Mouse (Mus musculus): ENCODE data around the gene Syne1. TPM values are rescaled to one million over a fixed set of nuclear protein-coding genes. Genes with fewer than 3 reads are reported as not detected.

Syne1 gene
- polyA plus RNA-seq, 1 experiment = 52.0 TPM

- no peaks in the 10 kb centered on the region for H3K4me1 ChIP-seq (ENCODE audit: control insufficient read depth, insufficient read depth, low read length)
- no peak overlapping the region for H3K4me3 ChIP-seq (replicated peaks; ENCODE audit: extremely low read depth, low read depth, low read length)
- DNase-seq = no peak
- TF ChIP-seq CTCF (IDR thresholded peaks at IDR 0.05; ENCODE audit: insufficient read depth, low read length) (no peak), POLR2A (IDR thresholded peaks at IDR 0.05; ENCODE audit: borderline replicate concordance, extremely low read depth, low read depth, low read length) (no peak)
These were observed 297.5 kb downstream of the Syne1 start for GRCm38 (mm10) chr10:5253752-5254151.

GRCm38 (mm10) chr10:5250702-5251101, 300.6 kb downstream of the Syne1 start:
- no peak for DNase-seq
- Histone ChIP-seq H3K4me1 (ENCODE audit: control insufficient read depth, insufficient read depth, low read length) (no peaks in the 10 kb centered on the region), H3K4me3 (replicated peaks; ENCODE audit: extremely low read depth, low read depth, low read length) (no peak overlapping the region)
- TF ChIP-seq POLR2A (IDR thresholded peaks at IDR 0.05; ENCODE audit: borderline replicate concordance, extremely low read depth, low read depth, low read length) (no peak), CTCF (IDR thresholded peaks at IDR 0.05; ENCODE audit: insufficient read depth, low read length) (no peak)
- WGBS = 32% methylated on average over 10 of the region's 10 CpGs

- H3K4me3 ChIP-seq (replicated peaks; ENCODE audit: extremely low read depth, low read depth, low read length) = no peak overlapping the region
- TF ChIP-seq CTCF (IDR thresholded peaks at IDR 0.05; ENCODE audit: insufficient read depth, low read length) (no peak), POLR2A (IDR thresholded peaks at IDR 0.05; ENCODE audit: borderline replicate concordance, extremely low read depth, low read depth, low read length) (no peak)
- DNase-seq = no peak
- H3K4me1 ChIP-seq (ENCODE audit: control insufficient read depth, insufficient read depth, low read length) = no peaks in the 10 kb centered on the region
- WGBS = 84% methylated on average over 4 of the region's 4 CpGs
These were observed 311.6 kb downstream of the Syne1 start for GRCm38 (mm10) chr10:5239680-5240079.

DNA sequence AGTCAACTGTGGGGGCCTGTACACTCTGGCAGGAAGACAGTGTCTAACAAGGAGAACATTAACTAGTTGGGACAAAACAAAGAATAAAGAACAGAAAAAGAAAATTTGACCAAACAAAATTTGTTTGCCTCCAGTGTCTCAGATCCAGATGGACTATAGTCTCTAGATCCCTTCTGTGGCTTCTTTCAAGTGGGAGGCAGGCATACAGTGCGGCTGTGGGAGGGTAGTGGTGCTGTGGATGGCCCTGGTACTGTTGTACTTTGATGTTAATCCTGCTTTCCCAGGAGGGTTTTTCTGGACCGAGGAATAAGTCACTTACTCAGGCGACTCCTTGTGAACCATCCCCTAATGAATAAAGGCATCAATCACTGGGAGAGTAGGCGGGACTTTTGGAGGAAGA, 314.4 kb downstream of the Syne1 start:
- TF ChIP-seq CTCF (IDR thresholded peaks at IDR 0.05; ENCODE audit: insufficient read depth, low read length) (no peak), POLR2A (IDR thresholded peaks at IDR 0.05; ENCODE audit: borderline replicate concordance, extremely low read depth, low read depth, low read length) (no peak)
- Histone ChIP-seq H3K4me3 (replicated peaks; ENCODE audit: extremely low read depth, low read depth, low read length) (no peak overlapping the region), H3K4me1 (ENCODE audit: control insufficient read depth, insufficient read depth, low read length) (no peaks in the 10 kb centered on the region)
- 61% methylated on average over 4 of the region's 4 CpGs for WGBS
- no peak for DNase-seq

- DNase-seq = no peak
- Histone ChIP-seq H3K4me1 (ENCODE audit: control insufficient read depth, insufficient read depth, low read length) (no peaks in the 10 kb centered on the region), H3K4me3 (replicated peaks; ENCODE audit: extremely low read depth, low read depth, low read length) (no peak overlapping the region)
- no peak for TF ChIP-seq POLR2A (IDR thresholded peaks at IDR 0.05; ENCODE audit: borderline replicate concordance, extremely low read depth, low read depth, low read length)
- no peak for TF ChIP-seq CTCF (IDR thresholded peaks at IDR 0.05; ENCODE audit: insufficient read depth, low read length)
- 80% methylated on average over 3 of the region's 3 CpGs for WGBS
These were observed 315.1 kb downstream of the Syne1 start for GRCm38 (mm10) chr10:5236171-5236570.

DNA sequence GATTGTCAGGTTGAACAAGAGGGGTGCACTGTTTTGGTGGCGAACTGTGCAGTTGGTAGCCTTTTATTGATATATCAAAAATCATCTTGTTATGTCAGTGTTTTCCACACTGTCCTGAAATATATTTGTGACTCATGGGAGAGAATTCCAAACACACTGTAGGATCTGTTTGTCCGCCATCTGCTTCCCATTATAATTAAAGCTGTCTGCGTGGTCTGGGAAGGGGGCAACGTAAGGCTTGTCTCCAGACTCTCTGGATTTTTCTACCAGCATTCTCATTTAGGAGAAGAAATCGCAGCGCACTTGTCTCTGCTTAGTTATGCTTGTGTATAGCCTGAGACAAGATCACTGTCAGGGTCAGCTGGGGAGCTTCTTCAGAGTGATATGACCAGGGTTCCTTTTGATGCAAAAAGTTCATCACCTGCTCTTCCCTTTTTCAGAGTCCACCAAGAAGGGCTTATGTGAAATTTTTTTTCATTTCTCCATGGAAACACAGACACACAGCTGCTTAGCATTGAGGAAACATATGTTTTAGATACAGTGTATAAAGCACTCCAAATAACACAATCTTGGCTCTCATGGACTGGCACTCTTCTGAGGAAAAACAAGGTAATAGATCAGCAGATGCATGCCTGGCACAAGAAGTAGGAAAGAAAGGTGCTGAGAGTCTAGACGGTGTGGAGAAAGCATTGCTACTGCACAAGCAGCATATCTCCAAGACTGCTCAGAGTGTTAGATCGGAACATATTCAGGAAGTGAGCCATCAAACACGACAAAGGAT, 316.4 kb downstream of the Syne1 start:
- no peak for DNase-seq
- TF ChIP-seq CTCF (IDR thresholded peaks at IDR 0.05; ENCODE audit: insufficient read depth, low read length) (no peak), POLR2A (IDR thresholded peaks at IDR 0.05; ENCODE audit: borderline replicate concordance, extremely low read depth, low read depth, low read length) (no peak)
- WGBS = 69% methylated on average over 9 of the region's 9 CpGs
- no peak overlapping the region for H3K4me3 ChIP-seq (replicated peaks; ENCODE audit: extremely low read depth, low read depth, low read length)
- H3K4me1 ChIP-seq (ENCODE audit: control insufficient read depth, insufficient read depth, low read length) = no peaks in the 10 kb centered on the region

DNA sequence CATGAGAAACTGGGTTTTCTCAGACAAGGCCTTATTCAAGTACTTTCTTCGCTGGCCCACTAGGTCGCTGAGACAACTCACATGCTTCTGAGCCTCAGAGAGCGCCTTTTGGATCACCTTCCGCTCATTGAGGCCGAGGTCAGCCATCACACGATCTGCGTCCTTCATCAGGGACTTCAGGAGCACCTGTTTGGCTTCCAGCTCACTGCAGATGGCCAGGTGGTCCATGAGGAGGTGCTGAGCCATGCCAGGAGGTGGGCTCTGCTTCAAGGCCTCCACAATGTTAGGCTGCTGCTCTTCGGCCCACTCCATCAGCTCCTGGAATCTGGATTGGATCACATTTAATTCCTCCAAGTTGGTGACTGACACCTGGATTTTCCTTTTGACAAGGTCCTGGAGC, 322.2 kb downstream of the Syne1 start:
- no peak for DNase-seq
- WGBS = 92% methylated on average over 8 of the region's 8 CpGs
- TF ChIP-seq CTCF (IDR thresholded peaks at IDR 0.05; ENCODE audit: insufficient read depth, low read length) (no peak), POLR2A (IDR thresholded peaks at IDR 0.05; ENCODE audit: borderline replicate concordance, extremely low read depth, low read depth, low read length) (no peak)
- Histone ChIP-seq H3K4me1 (ENCODE audit: control insufficient read depth, insufficient read depth, low read length) (no peaks in the 10 kb centered on the region), H3K4me3 (replicated peaks; ENCODE audit: extremely low read depth, low read depth, low read length) (no peak overlapping the region)

DNA sequence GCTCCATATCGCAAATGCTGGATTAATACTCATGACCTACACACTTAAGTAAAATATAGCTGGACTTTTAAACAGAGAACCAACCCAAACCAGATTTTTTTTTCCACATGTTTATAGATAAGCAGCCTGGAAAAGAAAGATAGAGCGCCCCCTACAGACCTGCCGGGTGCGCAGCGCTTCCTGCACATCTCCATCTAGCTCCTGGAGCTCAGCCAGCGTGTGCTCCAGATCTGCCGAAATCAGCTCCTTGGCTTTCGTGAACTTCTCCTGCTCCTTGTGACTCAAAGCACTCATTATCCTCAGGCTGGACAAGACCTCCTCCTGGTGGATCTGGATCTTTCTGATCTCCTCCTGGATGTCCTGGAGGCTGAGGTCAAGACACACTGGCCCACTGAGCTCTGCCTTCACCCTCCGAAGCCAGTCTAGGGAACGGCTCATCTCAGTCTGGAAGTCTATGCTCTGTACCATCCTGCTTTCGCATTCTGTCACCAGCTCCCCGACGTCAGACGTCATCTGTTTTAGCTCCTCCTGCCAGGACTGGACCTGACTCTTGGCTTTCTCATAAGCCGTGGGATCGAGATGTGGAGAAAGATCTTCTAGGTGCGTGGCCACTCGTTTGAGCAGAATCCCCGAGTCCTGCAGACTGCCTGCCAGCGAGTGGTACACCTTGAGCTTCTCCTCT, 323.7 kb downstream of the Syne1 start:
- no peak for DNase-seq
- TF ChIP-seq POLR2A (IDR thresholded peaks at IDR 0.05; ENCODE audit: borderline replicate concordance, extremely low read depth, low read depth, low read length) (no peak), CTCF (IDR thresholded peaks at IDR 0.05; ENCODE audit: insufficient read depth, low read length) (peak; percentile 5; the same call in 1 of the 2 replicates)
- H3K4me3 ChIP-seq (replicated peaks; ENCODE audit: extremely low read depth, low read depth, low read length) = no peak overlapping the region
- WGBS = 82% methylated on average over 20 of the region's 20 CpGs
- H3K4me1 ChIP-seq (ENCODE audit: control insufficient read depth, insufficient read depth, low read length) = no peaks in the 10 kb centered on the region

- TF ChIP-seq POLR2A (IDR thresholded peaks at IDR 0.05; ENCODE audit: borderline replicate concordance, extremely low read depth, low read depth, low read length) (no peak), CTCF (IDR thresholded peaks at IDR 0.05; ENCODE audit: insufficient read depth, low read length) (no peak)
- WGBS = 68% methylated on average over 1 of the region's 1 CpGs
- no peak for DNase-seq
- Histone ChIP-seq H3K4me3 (replicated peaks; ENCODE audit: extremely low read depth, low read depth, low read length) (no peak overlapping the region), H3K4me1 (ENCODE audit: control insufficient read depth, insufficient read depth, low read length) (no peaks in the 10 kb centered on the region)
These were observed 335.3 kb downstream of the Syne1 start for GRCm38 (mm10) chr10:5215943-5216342.
